Mouse (Mus musculus): ENCODE measurements around the gene Acod1. TPM values are rescaled to one million over a fixed set of nuclear protein-coding genes. Genes with fewer than 3 reads are reported as not detected.

Acod1 gene
- polyA plus RNA-seq (2015; fragmentation: Nextera tagmentation; extraction: Ambion mirVana) = not detected in 2 replicates

DNA sequence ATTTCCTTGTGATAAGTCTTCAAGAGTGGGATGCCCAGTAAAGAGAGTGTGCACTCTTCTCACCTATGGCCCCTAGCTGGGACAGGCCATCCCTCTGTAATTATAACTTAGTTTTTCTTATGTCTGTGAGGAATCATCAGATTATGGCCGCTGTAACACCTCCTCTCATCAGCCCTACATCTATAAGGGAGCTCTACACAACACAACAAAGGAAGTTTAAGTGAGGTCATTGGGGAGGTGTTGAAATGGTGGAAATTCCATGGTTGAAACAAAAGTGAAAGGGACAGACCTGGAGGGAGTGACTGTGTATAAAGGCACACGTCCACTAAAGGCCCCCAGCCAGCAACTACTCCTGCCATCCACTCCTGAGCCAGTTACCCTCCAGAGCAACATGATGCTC lies at the start of gene Acod1:
Acod1 (plus strand) TSS at position 301 of the 400 bp plus-strand sequence.
- WGBS = 75% methylated on average over 2 of the region's 2 CpGs
- Histone ChIP-seq H3K4me2 (replicated peaks; ENCODE audit: low read depth) (no peak within 1 kb of the TSS), H3K27me3 (ENCODE audit: control insufficient read depth, insufficient read depth, low read length) (no peaks in the 10 kb centered on the region), H3K4me3 (ENCODE audit: low read depth, low read length) (no peak within 1 kb of the TSS), H3K4me1 (replicated peaks; ENCODE audit: control insufficient read depth, insufficient read depth) (no peaks in the 10 kb centered on the region), H3K9me3 (ENCODE audit: control insufficient read depth, low read length) (no peaks in the 10 kb centered on the region), H3K27ac (replicated peaks) (no peak within 1 kb of the TSS), H3K9ac (ENCODE audit: low read length) (no peak within 1 kb of the TSS), H3K36me3 (ENCODE audit: control insufficient read depth, insufficient read depth, low read length) (no peaks in the 10 kb centered on the region)
- DNase-seq (ENCODE audit: low spot score) (no peak), ATAC-seq (ENCODE audit: low FRiP score, low TSS enrichment) (no peak)
- no peak for TF ChIP-seq CTCF (IDR thresholded peaks at IDR 0.05; ENCODE audit: low read depth)
- TF ChIP-seq EP300 (optimal IDR thresholded peaks at IDR 0.05) = no peak

GRCm38 (mm10) chr14:103007737-103008136 lies 39.0 kb upstream of the Acod1 start:
- DNase-seq (ENCODE audit: low spot score) (no peak), ATAC-seq (ENCODE audit: low FRiP score, low TSS enrichment) (no peak)
- H3K27me3 ChIP-seq (ENCODE audit: control insufficient read depth, insufficient read depth, low read length) = no peaks in the 10 kb centered on the region
- 75% methylated on average over 4 of the region's 4 CpGs for WGBS
- no peak overlapping the region for H3K9ac ChIP-seq (ENCODE audit: low read length)
- TF ChIP-seq EP300 (optimal IDR thresholded peaks at IDR 0.05) = no peak
- TF ChIP-seq CTCF (IDR thresholded peaks at IDR 0.05; ENCODE audit: low read depth) = no peak
- no peaks in the 10 kb centered on the region for H3K9me3 ChIP-seq (ENCODE audit: control insufficient read depth, low read length)
- no peak overlapping the region for H3K27ac ChIP-seq (replicated peaks)
- H3K4me3 ChIP-seq (ENCODE audit: low read depth, low read length) = no peak overlapping the region
- H3K36me3 ChIP-seq (ENCODE audit: control insufficient read depth, insufficient read depth, low read length) = no peaks in the 10 kb centered on the region
- no peak overlapping the region for H3K4me2 ChIP-seq (replicated peaks; ENCODE audit: low read depth)
- no peaks in the 10 kb centered on the region for H3K4me1 ChIP-seq (replicated peaks; ENCODE audit: control insufficient read depth, insufficient read depth)

DNA sequence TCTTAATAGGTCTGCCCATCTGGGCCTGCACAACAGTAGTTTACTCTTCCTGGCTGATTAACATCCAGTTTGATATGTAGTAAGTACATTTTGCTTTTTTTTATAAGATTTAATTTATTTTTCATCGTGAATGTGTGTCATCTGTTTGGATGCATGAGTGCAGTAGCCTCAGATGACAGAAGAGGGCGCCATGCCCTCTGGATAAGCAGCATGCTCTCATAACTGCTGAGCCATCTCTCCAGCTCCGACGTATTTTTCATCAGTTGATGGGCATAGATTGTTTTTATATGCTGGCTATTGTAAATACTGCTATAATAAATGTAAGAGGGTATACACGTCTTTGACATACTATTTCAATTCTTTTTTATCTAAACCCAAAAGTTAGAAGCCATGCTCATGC lies 35.0 kb upstream of the Acod1 start:
- ATAC-seq (ENCODE audit: low FRiP score, low TSS enrichment) (no peak), DNase-seq (ENCODE audit: low spot score) (peak; percentile 51)
- WGBS = 25% methylated on average over 5 of the region's 5 CpGs
- no peaks in the 10 kb centered on the region for H3K4me1 ChIP-seq (replicated peaks; ENCODE audit: control insufficient read depth, insufficient read depth)
- no peaks in the 10 kb centered on the region for H3K36me3 ChIP-seq (ENCODE audit: control insufficient read depth, insufficient read depth, low read length)
- no peaks in the 10 kb centered on the region for H3K27me3 ChIP-seq (ENCODE audit: control insufficient read depth, insufficient read depth, low read length)
- H3K4me2 ChIP-seq (replicated peaks; ENCODE audit: low read depth) = no peak overlapping the region
- H3K27ac ChIP-seq (replicated peaks) = no peak overlapping the region
- no peaks in the 10 kb centered on the region for H3K9me3 ChIP-seq (ENCODE audit: control insufficient read depth, low read length)
- TF ChIP-seq EP300 (optimal IDR thresholded peaks at IDR 0.05) = no peak
- TF ChIP-seq CTCF (IDR thresholded peaks at IDR 0.05; ENCODE audit: low read depth) = peak; percentile 76
- H3K4me3 ChIP-seq (ENCODE audit: low read depth, low read length) = no peak overlapping the region
- H3K9ac ChIP-seq (ENCODE audit: low read length) = no peak overlapping the region

DNA sequence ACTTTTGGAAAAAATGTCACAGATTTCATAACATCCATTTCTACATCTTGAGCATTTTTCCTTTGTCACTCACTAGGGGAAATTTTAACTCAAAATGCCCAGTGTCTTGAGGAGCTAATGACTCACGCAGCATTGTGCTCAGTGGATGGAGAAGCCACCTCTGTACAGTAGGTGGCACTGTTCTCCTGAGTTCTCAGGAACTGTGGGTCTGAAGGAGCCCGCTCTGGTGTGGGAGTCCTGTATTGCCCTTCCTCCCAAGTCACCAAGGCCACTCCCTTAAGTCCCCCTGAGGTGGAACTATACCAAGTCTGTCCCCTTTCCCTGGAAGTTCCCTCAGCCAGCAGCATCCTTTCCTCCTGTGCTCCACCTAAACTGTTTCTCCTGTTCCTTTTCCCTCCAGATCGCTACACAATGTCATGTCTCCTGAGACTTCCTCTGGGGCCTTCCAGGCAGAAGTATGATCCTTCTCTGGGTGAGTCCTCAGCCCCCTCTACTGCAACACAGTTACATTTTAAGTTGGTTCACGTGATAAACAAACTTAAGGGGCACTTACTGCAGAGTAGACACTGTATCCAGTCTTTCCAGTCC lies 34.1 kb upstream of the Acod1 start:
- no peak overlapping the region for H3K4me2 ChIP-seq (replicated peaks; ENCODE audit: low read depth)
- WGBS = 29% methylated on average over 4 of the region's 4 CpGs
- ATAC-seq (ENCODE audit: low FRiP score, low TSS enrichment) (peak; percentile 88), DNase-seq (ENCODE audit: low spot score) (peak; percentile 61)
- H3K27ac ChIP-seq (replicated peaks) = no peak overlapping the region
- no peaks in the 10 kb centered on the region for H3K36me3 ChIP-seq (ENCODE audit: control insufficient read depth, insufficient read depth, low read length)
- no peaks in the 10 kb centered on the region for H3K27me3 ChIP-seq (ENCODE audit: control insufficient read depth, insufficient read depth, low read length)
- H3K4me3 ChIP-seq (ENCODE audit: low read depth, low read length) = no peak overlapping the region
- TF ChIP-seq EP300 (optimal IDR thresholded peaks at IDR 0.05) (no peak), CTCF (IDR thresholded peaks at IDR 0.05; ENCODE audit: low read depth) (peak; percentile 88)
- no peaks in the 10 kb centered on the region for H3K4me1 ChIP-seq (replicated peaks; ENCODE audit: control insufficient read depth, insufficient read depth)
- H3K9ac ChIP-seq (ENCODE audit: low read length) = no peak overlapping the region
- H3K9me3 ChIP-seq (ENCODE audit: control insufficient read depth, low read length) = no peaks in the 10 kb centered on the region

GRCm38 (mm10) chr14:103017009-103017408 lies 29.8 kb upstream of the Acod1 start:
- no peaks in the 10 kb centered on the region for H3K36me3 ChIP-seq (ENCODE audit: control insufficient read depth, insufficient read depth, low read length)
- no peak overlapping the region for H3K27ac ChIP-seq (replicated peaks)
- no peaks in the 10 kb centered on the region for H3K9me3 ChIP-seq (ENCODE audit: control insufficient read depth, low read length)
- WGBS = 60% methylated on average over 5 of the region's 5 CpGs
- H3K4me1 ChIP-seq (replicated peaks; ENCODE audit: control insufficient read depth, insufficient read depth) = no peaks in the 10 kb centered on the region
- TF ChIP-seq EP300 (optimal IDR thresholded peaks at IDR 0.05) = no peak
- no peak for TF ChIP-seq CTCF (IDR thresholded peaks at IDR 0.05; ENCODE audit: low read depth)
- H3K9ac ChIP-seq (ENCODE audit: low read length) = no peak overlapping the region
- H3K4me3 ChIP-seq (ENCODE audit: low read depth, low read length) = no peak overlapping the region
- ATAC-seq (ENCODE audit: low FRiP score, low TSS enrichment) (no peak), DNase-seq (ENCODE audit: low spot score) (no peak)
- no peak overlapping the region for H3K4me2 ChIP-seq (replicated peaks; ENCODE audit: low read depth)
- no peaks in the 10 kb centered on the region for H3K27me3 ChIP-seq (ENCODE audit: control insufficient read depth, insufficient read depth, low read length)

GRCm38 (mm10) chr14:103020046-103020445 lies 26.7 kb upstream of the Acod1 start:
- H3K36me3 ChIP-seq (ENCODE audit: control insufficient read depth, insufficient read depth, low read length) = no peaks in the 10 kb centered on the region
- H3K27me3 ChIP-seq (ENCODE audit: control insufficient read depth, insufficient read depth, low read length) = no peaks in the 10 kb centered on the region
- H3K4me2 ChIP-seq (replicated peaks; ENCODE audit: low read depth) = no peak overlapping the region
- H3K9me3 ChIP-seq (ENCODE audit: control insufficient read depth, low read length) = no peaks in the 10 kb centered on the region
- no peak for ATAC-seq (ENCODE audit: low FRiP score, low TSS enrichment)
- no peak for DNase-seq (ENCODE audit: low spot score)
- H3K4me1 ChIP-seq (replicated peaks; ENCODE audit: control insufficient read depth, insufficient read depth) = no peaks in the 10 kb centered on the region
- no peak overlapping the region for H3K27ac ChIP-seq (replicated peaks)
- WGBS = 23% methylated on average over 2 of the region's 2 CpGs
- no peak for TF ChIP-seq EP300 (optimal IDR thresholded peaks at IDR 0.05)
- no peak for TF ChIP-seq CTCF (IDR thresholded peaks at IDR 0.05; ENCODE audit: low read depth)
- H3K9ac ChIP-seq (ENCODE audit: low read length) = no peak overlapping the region
- no peak overlapping the region for H3K4me3 ChIP-seq (ENCODE audit: low read depth, low read length)
